Mouse (Mus musculus) embryonic facial prominence, embryonic 15.5 days (tissue): Measurements from ENCODE around the gene Abcb11. TPM values are rescaled to one million over a fixed set of nuclear protein-coding genes. Genes with fewer than 3 reads are reported as not detected.
A peak's percentile ranks its signal among the peaks of the same experiment; 100 is the strongest.

Experiments
- ATAC-seq: fragments of 200-750 bp; cut with Nextera tagmentation; 2 replicates; pipeline ENCODE4 v1.8.0; 2017; ENCODE audit warnings: low read depth, moderate TSS enrichment; ENCODE audit not compliant: insufficient number of reproducible peaks, low FRiP score, low TSS enrichment
- H3K27ac ChIP-seq: fragments of 300-500 bp; sonication (generic); replicated peaks from 2 replicates; pipeline ENCODE4 v1.5.1; 2015; ENCODE audit warnings: mild to moderate bottlenecking, inconsistent platforms
- H3K27me3 ChIP-seq: fragments of 300-500 bp; sonication (generic); 2 replicates; pipeline ENCODE4 v1.6.1; 2015; ENCODE audit warnings: inconsistent platforms
- H3K36me3 ChIP-seq: fragments of 300-500 bp; sonication (generic); 2 replicates; pipeline ENCODE4 v1.6.1; 2015; ENCODE audit warnings: mild to moderate bottlenecking, inconsistent platforms
- H3K4me1 ChIP-seq: fragments of 300-500 bp; sonication (generic); 2 replicates; pipeline ENCODE4 v1.6.1; 2015; ENCODE audit warnings: inconsistent platforms
- H3K4me2 ChIP-seq: fragments of 300-500 bp; sonication (generic); replicated peaks from 2 replicates; pipeline ENCODE4 v1.6.1; 2015; ENCODE audit warnings: mild to moderate bottlenecking, inconsistent platforms
- H3K4me3 ChIP-seq: fragments of 300-500 bp; sonication (generic); replicated peaks from 2 replicates; pipeline ENCODE4 v1.5.1; 2015; ENCODE audit warnings: mild to moderate bottlenecking, inconsistent platforms
- H3K9ac ChIP-seq: fragments of 300-500 bp; sonication (generic); 2 replicates; pipeline ENCODE4 v1.6.1; 2015; ENCODE audit warnings: inconsistent platforms
- H3K9me3 ChIP-seq: fragments of 300-500 bp; sonication (generic); replicated peaks from 2 replicates; pipeline ENCODE4 v1.6.1; 2016; ENCODE audit warnings: inconsistent platforms
- WGBS: fragments of 180-500 bp; shearing (Covaris S2); methylation state at CpG from one replicate; pipeline ENCODE4 v1.1.7; 2015; 5-methylcytosine and 5-hydroxymethylcytosine counted together
- polyA plus RNA-seq: library from polyadenylated mRNA; unstranded; fragments of >200 nt; fragmentation: Nextera tagmentation; extraction: Ambion mirVana; gene quantifications from 2 replicates; pipeline ENCODE4 v1.2.1, GENCODE M21; 2015

The Abcb11 gene
- polyA plus RNA-seq, 1 experiment from 2014 or later: 0.03 TPM

GRCm38 (mm10) chr2:69215242-69215641 lies 127.2 kb downstream of the Abcb11 start:
- Histone ChIP-seq H3K4me3 (no peak overlapping the region), H3K4me2 (no peak overlapping the region), H3K4me1 (no peaks in the 10 kb centered on the region), H3K36me3 (no peaks in the 10 kb centered on the region), H3K27ac (no peak overlapping the region), H3K27me3 (no peaks in the 10 kb centered on the region), H3K9ac (no peak overlapping the region), H3K9me3 (no peaks in the 10 kb centered on the region)
- 74% methylated on average over 7 of the region's 7 CpGs for WGBS
- no peak for ATAC-seq

DNA sequence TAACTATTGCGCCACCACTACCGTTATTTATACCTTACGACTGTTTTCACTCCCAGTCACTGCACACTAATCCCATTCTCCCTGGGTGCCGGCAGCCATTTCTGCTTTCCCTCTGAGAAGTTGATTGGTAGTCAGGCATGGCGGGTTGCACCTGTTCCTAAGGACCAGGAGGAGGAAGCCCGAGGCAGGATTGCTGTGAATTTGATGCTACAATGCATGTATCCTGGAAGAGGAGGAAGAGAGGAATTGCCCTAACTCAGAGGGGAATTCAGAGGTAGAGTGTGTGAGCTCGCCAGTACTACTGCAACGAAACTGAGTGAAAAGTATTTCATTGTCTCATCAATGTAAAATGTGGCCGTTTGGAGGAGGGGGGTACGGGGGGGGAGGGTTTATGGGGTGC lies 129.8 kb downstream of the Abcb11 start:
- WGBS: 72% methylated on average over 10 of the region's 10 CpGs
- no peak overlapping the region for H3K27ac ChIP-seq
- no peak overlapping the region for H3K9ac ChIP-seq
- H3K27me3 ChIP-seq: no peaks in the 10 kb centered on the region
- no peaks in the 10 kb centered on the region for H3K36me3 ChIP-seq
- no peak overlapping the region for H3K4me2 ChIP-seq
- no peak overlapping the region for H3K4me3 ChIP-seq
- ATAC-seq: no peak
- H3K4me1 ChIP-seq: no peaks in the 10 kb centered on the region
- H3K9me3 ChIP-seq: no peaks in the 10 kb centered on the region

DNA sequence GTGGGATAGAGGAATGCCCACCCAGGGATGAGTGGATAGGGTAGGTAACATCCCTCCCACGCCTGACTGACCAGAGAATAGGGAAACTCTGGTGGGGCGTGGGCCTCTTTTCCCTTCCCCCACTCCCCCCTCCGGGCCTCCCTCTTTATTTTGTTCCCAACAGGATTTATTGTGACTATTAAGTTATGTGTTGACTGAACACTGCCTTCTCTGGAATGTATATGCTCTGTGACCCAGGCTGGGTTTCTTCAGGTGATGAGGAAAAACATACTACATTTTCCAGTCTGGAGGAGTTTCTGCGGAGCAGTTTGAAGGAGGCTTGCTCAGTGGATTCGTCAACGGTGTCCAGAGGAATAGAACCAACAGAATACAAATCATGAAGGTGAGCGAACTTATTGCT lies 131.6 kb downstream of the Abcb11 start, which contains the start of gene G6pc2:
Gene G6pc2, plus strand, starts transcription at position 301 of the 400 bp plus-strand sequence.
- Histone ChIP-seq H3K27me3 (no peaks in the 10 kb centered on the region), H3K9ac (no peak within 1 kb of the TSS), H3K4me1 (no peaks in the 10 kb centered on the region; the same call in 1 of the 2 replicates), H3K9me3 (no peaks in the 10 kb centered on the region), H3K27ac (no peak within 1 kb of the TSS), H3K4me3 (no peak within 1 kb of the TSS), H3K4me2 (no peak within 1 kb of the TSS), H3K36me3 (no peaks in the 10 kb centered on the region)
- ATAC-seq: no peak
- 75% methylated on average over 7 of the region's 7 CpGs for WGBS

DNA sequence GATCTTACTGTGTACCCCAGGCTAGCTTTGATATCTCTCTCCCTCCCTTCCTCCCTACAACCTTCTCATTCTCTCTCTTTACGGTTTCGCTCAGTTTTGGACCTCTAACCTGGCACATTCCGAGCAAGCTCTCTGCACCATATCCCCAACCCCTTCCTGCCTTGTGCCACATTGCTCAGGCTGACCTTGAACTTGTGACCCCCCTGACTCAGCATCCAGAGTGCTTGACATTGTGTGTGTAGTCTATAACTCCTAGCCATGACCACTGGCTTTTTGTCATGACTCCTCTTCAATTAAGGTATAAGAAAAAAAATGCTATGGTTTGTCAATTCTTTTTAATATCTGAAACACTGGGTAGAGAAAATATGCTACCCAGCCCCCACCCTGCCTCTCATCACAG lies 132.7 kb downstream of the Abcb11 start:
- Histone ChIP-seq H3K9ac (no peak overlapping the region), H3K36me3 (no peaks in the 10 kb centered on the region), H3K27me3 (no peaks in the 10 kb centered on the region), H3K9me3 (no peaks in the 10 kb centered on the region), H3K27ac (no peak overlapping the region), H3K4me3 (no peak overlapping the region), H3K4me2 (no peak overlapping the region), H3K4me1 (peaks cover 8% of the 10 kb centered on the region)
- ATAC-seq: no peak
- 81% methylated on average over 3 of the region's 3 CpGs for WGBS

DNA sequence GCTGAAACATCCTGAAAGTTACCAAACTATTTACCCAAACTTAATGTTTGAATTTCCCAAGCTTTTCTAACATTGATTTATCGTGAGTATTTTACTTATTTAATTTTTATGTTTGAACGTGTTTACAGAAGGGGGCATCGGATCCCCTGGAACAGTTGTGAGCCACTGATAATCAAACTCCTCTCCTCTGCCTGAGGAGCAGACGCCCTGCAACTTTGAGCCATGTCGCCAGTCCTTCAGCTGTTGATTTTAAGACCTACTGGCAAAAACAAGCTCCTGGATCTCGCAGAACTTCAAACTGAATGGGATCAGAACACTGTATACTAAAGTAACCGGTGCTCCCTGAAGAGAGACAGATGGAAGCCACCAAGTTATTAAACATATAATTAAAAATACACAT lies 135.9 kb downstream of the Abcb11 start:
- H3K9ac ChIP-seq: no peak overlapping the region
- H3K4me2 ChIP-seq: peak overlapping the region; percentile 60
- peaks cover 8% of the 10 kb centered on the region for H3K4me1 ChIP-seq
- H3K4me3 ChIP-seq: peak overlapping the region; percentile 65
- peaks cover 4% of the 10 kb centered on the region for H3K36me3 ChIP-seq
- ATAC-seq: no peak
- H3K9me3 ChIP-seq: no peaks in the 10 kb centered on the region
- no peak overlapping the region for H3K27ac ChIP-seq
- WGBS: 17% methylated on average over 7 of the region's 7 CpGs
- H3K27me3 ChIP-seq: no peaks in the 10 kb centered on the region

DNA sequence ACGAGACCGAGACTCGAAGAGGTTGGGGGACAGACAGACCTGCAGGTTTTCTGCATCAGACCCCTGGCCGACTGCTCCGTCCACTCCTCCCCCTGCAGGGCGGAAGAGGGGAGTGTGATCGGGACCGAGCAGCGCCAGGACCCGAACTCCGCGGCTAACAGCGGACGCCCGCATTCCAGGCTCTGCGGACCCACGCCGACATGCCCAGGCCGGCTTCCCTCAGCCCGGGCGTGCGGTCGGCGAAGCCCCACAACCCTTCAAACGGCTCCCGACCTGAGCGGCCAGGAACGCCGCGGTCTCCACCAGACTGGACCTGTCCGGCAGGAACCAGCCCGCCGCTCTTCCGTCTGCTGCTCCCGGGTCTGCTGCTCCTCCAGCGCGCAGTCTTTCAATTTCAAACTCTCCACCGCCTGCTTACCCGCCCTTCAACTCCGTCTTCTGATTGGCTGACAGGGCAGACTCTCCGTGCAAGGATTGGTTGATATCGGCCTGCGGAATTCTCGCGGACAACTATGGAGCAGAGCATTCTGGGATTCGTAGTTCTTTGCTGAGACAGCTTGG lies 136.5 kb downstream of the Abcb11 start, which contains the start of gene Spc25:
Gene Spc25, minus strand, starts transcription at position 404 of the 561 bp plus-strand sequence.
- WGBS: under 1% methylated on average over 46 of the region's 46 CpGs
- Histone ChIP-seq H3K36me3 (peaks cover 11% of the 10 kb centered on the region), H3K27me3 (no peaks in the 10 kb centered on the region), H3K4me1 (peaks cover 8% of the 10 kb centered on the region), H3K9me3 (no peaks in the 10 kb centered on the region), H3K4me2 (peak within 1 kb of the TSS; percentile 60), H3K27ac (peak within 1 kb of the TSS; percentile 59), H3K9ac (peak within 1 kb of the TSS; percentile 41), H3K4me3 (peak within 1 kb of the TSS; percentile 65)
- ATAC-seq: peak; percentile 100

DNA sequence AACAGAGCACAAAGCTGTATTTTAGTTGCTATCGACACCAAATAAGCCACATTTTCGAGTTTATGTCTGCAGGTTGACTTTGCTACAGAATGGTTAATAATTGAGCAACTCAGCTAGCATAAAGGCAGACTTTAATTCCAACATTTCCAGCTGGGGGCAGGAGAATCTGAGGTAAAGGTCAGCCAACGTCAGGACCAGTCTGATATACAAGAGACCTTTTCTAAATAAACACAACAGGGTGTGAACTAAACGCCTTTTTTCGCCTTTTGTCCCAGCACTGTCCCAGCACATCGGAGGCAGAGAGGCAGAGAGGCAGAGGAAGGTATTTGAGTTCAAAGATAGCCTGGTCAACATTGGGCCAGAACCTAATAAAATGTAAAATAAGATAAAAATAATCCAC lies 137.2 kb downstream of the Abcb11 start:
- Histone ChIP-seq H3K27ac (no peak overlapping the region), H3K36me3 (peaks cover 11% of the 10 kb centered on the region), H3K4me3 (peak overlapping the region; percentile 65), H3K27me3 (no peaks in the 10 kb centered on the region), H3K4me1 (peaks cover 8% of the 10 kb centered on the region), H3K9me3 (no peaks in the 10 kb centered on the region), H3K9ac (peak overlapping the region; percentile 41; the same call in 1 of the 2 replicates), H3K4me2 (peak overlapping the region; percentile 60)
- ATAC-seq: no peak
- 20% methylated on average over 6 of the region's 6 CpGs for WGBS

- WGBS: 83% methylated on average over 5 of the region's 5 CpGs
- no peak overlapping the region for H3K9ac ChIP-seq
- no peak overlapping the region for H3K27ac ChIP-seq
- H3K36me3 ChIP-seq: peaks cover 28% of the 10 kb centered on the region
- no peak overlapping the region for H3K4me3 ChIP-seq
- no peak overlapping the region for H3K4me2 ChIP-seq
- no peaks in the 10 kb centered on the region for H3K9me3 ChIP-seq
- no peak for ATAC-seq
- no peaks in the 10 kb centered on the region for H3K4me1 ChIP-seq
- H3K27me3 ChIP-seq: no peaks in the 10 kb centered on the region
Measured at GRCm38 (mm10) chr2:69193555-69193954, 148.9 kb downstream of the Abcb11 start.

DNA sequence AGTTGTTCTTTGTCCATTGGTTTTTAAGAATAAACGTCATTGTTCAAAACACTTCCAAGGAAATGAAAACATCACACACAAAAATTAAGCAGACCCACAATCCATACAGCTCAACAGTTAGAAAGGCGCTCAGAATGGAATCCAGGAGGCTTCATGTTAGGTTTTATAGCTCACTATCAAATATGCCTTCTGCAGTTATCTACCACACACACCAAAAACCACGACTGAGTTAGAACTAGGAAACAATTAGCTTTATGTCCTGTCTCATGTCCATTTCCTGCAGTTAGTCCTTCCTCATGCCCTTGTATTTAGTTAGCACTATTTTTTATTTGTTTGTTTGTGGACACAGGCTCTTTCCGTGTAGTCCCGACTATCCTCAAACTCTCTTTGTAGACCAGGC lies 151.4 kb downstream of the Abcb11 start:
- Histone ChIP-seq H3K36me3 (peaks cover 28% of the 10 kb centered on the region), H3K4me3 (no peak overlapping the region), H3K9ac (no peak overlapping the region), H3K4me2 (no peak overlapping the region), H3K27ac (no peak overlapping the region), H3K27me3 (no peaks in the 10 kb centered on the region), H3K9me3 (no peaks in the 10 kb centered on the region), H3K4me1 (no peaks in the 10 kb centered on the region)
- WGBS: 86% methylated on average over 5 of the region's 5 CpGs
- ATAC-seq: no peak

DNA sequence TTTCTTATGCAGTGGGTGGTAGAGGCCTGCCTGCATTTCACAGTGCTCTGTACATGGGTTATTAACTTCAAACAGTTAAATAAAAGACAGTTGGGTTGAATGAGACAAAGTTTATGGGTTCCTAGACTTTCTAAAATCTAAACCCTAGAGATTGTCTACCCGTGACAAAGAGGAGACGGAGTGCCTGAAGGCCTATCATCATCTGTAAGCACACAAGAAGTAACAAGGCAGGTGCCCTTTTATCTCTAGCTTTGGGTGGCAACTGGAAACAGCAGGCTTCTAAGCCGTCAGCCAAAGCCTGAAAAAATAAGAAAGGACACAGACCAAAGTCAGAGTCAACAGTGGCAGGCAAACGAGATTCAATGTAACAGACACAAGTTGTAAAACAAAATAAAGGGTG lies 153.2 kb downstream of the Abcb11 start:
- WGBS: 69% methylated on average over 4 of the region's 4 CpGs
- Histone ChIP-seq H3K27me3 (no peaks in the 10 kb centered on the region), H3K27ac (no peak overlapping the region), H3K9me3 (no peaks in the 10 kb centered on the region), H3K4me3 (no peak overlapping the region), H3K36me3 (peaks cover 19% of the 10 kb centered on the region), H3K9ac (no peak overlapping the region), H3K4me2 (no peak overlapping the region), H3K4me1 (no peaks in the 10 kb centered on the region)
- no peak for ATAC-seq

DNA sequence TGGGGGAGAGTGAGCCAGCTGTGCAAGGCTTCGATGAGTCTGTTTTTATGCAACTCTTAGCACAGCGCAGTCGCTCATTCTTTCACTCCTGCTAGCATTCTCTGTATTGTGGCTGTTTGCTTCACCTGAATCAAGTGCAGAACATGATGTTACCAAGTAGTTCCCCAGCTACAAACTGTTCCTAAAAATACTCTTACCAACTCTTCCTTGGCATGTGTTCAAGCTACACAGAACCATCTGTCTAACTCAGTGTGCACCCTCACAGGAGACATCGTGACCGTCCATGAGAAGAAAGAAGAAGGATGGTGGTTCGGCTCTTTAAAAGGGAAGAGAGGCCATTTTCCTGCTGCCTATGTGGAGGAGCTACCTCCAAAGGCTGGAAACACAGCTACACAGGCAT lies 153.7 kb downstream of the Abcb11 start:
- H3K4me2 ChIP-seq: no peak overlapping the region
- no peak overlapping the region for H3K9ac ChIP-seq
- H3K9me3 ChIP-seq: no peaks in the 10 kb centered on the region
- H3K4me1 ChIP-seq: no peaks in the 10 kb centered on the region
- ATAC-seq: no peak
- peaks cover 14% of the 10 kb centered on the region for H3K36me3 ChIP-seq
- no peak overlapping the region for H3K4me3 ChIP-seq
- WGBS: 81% methylated on average over 6 of the region's 6 CpGs
- no peaks in the 10 kb centered on the region for H3K27me3 ChIP-seq
- H3K27ac ChIP-seq: no peak overlapping the region
